50 mouse cellular contexts compared by ENCODE assay signal in genomic region chr5:145422287-145422686, GRCm38 (mm10). TPM values are rescaled to one million over a fixed set of nuclear protein-coding genes. Genes with fewer than 3 reads are reported as not detected.
"Had no signal": no experiment of that assay in that cellular context is flagged by ENCODE, and none has a peak within 500 bp of the region (broad histone marks: within the 10 kb centered on the region; RNA-seq: fewer than 3 reads in every experiment).

No protein-coding gene starts in this region.

- H3K27me3 ChIP-seq: heart, embryonic 12.5 days; heart, embryonic 13.5 days; heart, embryonic 15.5 days; hindbrain, embryonic 12.5 days; hindbrain, embryonic 13.5 days; hindbrain, embryonic 15.5 days; intestine, embryonic 15.5 days; kidney, embryonic 15.5 days had no signal

- H3K4me1 ChIP-seq: heart, embryonic 10.5 days; heart, embryonic 12.5 days; heart, embryonic 13.5 days; heart, embryonic 15.5 days; hindbrain, embryonic 10.5 days; hindbrain, embryonic 12.5 days; hindbrain, embryonic 13.5 days; hindbrain, embryonic 15.5 days; intestine, embryonic 15.5 days; kidney, embryonic 15.5 days had no signal

- H3K27ac ChIP-seq: heart, adult 2 months; heart, embryonic 10.5 days; heart, embryonic 13.5 days; heart, embryonic 15.5 days; hindbrain, embryonic 10.5 days; hindbrain, embryonic 12.5 days; hindbrain, embryonic 13.5 days; hindbrain, embryonic 14.5 days; hindbrain, embryonic 15.5 days; hindbrain, postnatal 0 days; intestine, embryonic 15.5 days; kidney, embryonic 15.5 days; kidney, postnatal 0 days; layer of hippocampus, adult 2 months had no signal

- H3K4me3 ChIP-seq: heart, adult 2 months; heart, embryonic 10.5 days; heart, embryonic 12.5 days; heart, embryonic 13.5 days; heart, embryonic 15.5 days; hindbrain, embryonic 10.5 days; hindbrain, embryonic 12.5 days; hindbrain, embryonic 13.5 days; hindbrain, embryonic 15.5 days; intestine, embryonic 15.5 days; kidney, embryonic 15.5 days; layer of hippocampus, adult 2 months had no signal

- H3K4me2 ChIP-seq: heart, embryonic 11.5 days; heart, embryonic 12.5 days; heart, embryonic 13.5 days; heart, embryonic 15.5 days; hindbrain, embryonic 12.5 days; hindbrain, embryonic 13.5 days; hindbrain, embryonic 14.5 days; hindbrain, embryonic 15.5 days; intestine, embryonic 15.5 days; kidney, embryonic 15.5 days had no signal

- H3K36me3 ChIP-seq: heart, embryonic 10.5 days; heart, embryonic 12.5 days; heart, embryonic 13.5 days; heart, embryonic 15.5 days; hindbrain, embryonic 10.5 days; hindbrain, embryonic 12.5 days; hindbrain, embryonic 13.5 days; hindbrain, embryonic 15.5 days; intestine, embryonic 15.5 days; kidney, embryonic 15.5 days had no signal

- H3K9ac ChIP-seq: heart, embryonic 12.5 days; heart, embryonic 13.5 days; heart, embryonic 15.5 days; hindbrain, embryonic 12.5 days; hindbrain, embryonic 13.5 days; hindbrain, embryonic 14.5 days; hindbrain, embryonic 15.5 days; intestine, embryonic 15.5 days; kidney, embryonic 15.5 days had no signal

- DNase-seq: heart, adult 2 months; heart, postnatal 10 days; heart, postnatal 14 days; heart, postnatal 36 days; heart, postnatal 4 days; kidney, adult 11 months; kidney, adult 18-20 months; kidney, adult 2 months; kidney, adult 8-10 months; kidney, adult 9 months; kidney, postnatal 10 days; kidney, postnatal 14 days; kidney, postnatal 25 days; kidney, postnatal 36 days; kidney, postnatal 4 days; layer of hippocampus, adult 9-11 months had no signal

- H3K9me3 ChIP-seq: heart, embryonic 15.5 days; intestine, embryonic 15.5 days; kidney, embryonic 15.5 days had no signal

- ATAC-seq: hindbrain, embryonic 16.5 days; hindbrain, postnatal 0 days; inflammation-experienced regulatory T-cells, adult 6 months; intestine, embryonic 15.5 days; intestine, embryonic 16.5 days; intestine, postnatal 0 days had no signal

RNA-seq across cellular contexts. Expression of gene Cyp3a16, which starts 47.2 kb away (rescaled TPM):
- total RNA-seq: heart, adult 2 months; heart, adult 8-10 months; heart, postnatal 10 days; heart, postnatal 14 days; heart, postnatal 25 days; heart, postnatal 36 days; heart, postnatal 4 days; hematopoietic stem cell, adult 5-6 weeks; hindbrain, postnatal 0 days; layer of hippocampus, adult 18-20 months; layer of hippocampus, adult 2 months; layer of hippocampus, adult 8-10 months; layer of hippocampus, postnatal 10 days; layer of hippocampus, postnatal 14 days; layer of hippocampus, postnatal 25 days had no signal
- polyA plus RNA-seq: heart, adult 2 months; heart, embryonic 10.5 days; heart, embryonic 11.5 days; heart, embryonic 12.5 days; heart, embryonic 13.5 days; heart, embryonic 14.5 days; heart, embryonic 15.5 days; heart, postnatal 0 days; hindbrain, embryonic 10.5 days; hindbrain, embryonic 11.5 days; hindbrain, embryonic 12.5 days; hindbrain, embryonic 13.5 days; hindbrain, embryonic 14.5 days; hindbrain, embryonic 15.5 days; hindbrain, embryonic 16.5 days; hindbrain, postnatal 0 days; inflammation-experienced regulatory T-cells, adult 6 months; intestine, embryonic 14.5 days; intestine, embryonic 15.5 days; intestine, postnatal 0 days; kidney, adult 2 months; kidney, embryonic 14.5 days; kidney, embryonic 15.5 days; kidney, embryonic 16.5 days; kidney, postnatal 0 days; large intestine, adult 2 months had no signal
